Mouse (Mus musculus) G1E (cell line): ENCODE measurements around the gene 1700012A03Rik.

ENCODE experiments used
- CTCF ChIP-seq: IDR thresholded peaks from 2 replicates; pipeline ENCODE4 v1.5.1; 2012; ENCODE audit warnings: low read depth, low read length, inconsistent platforms, mixed read lengths
- GATA1 ChIP-seq: IDR thresholded peaks from 2 replicates; pipeline ENCODE4 v1.6.1; 2012; ENCODE audit warnings: borderline replicate concordance, low read length, inconsistent platforms, mixed read lengths
- GATA2 ChIP-seq: IDR thresholded peaks from 2 replicates; pipeline ENCODE4 v1.6.1; 2012; ENCODE audit warnings: low read depth, low read length, inconsistent platforms, borderline replicate concordance

GRCm38 (mm10) chr6:32017406-32018104, 32.5 kb upstream of the 1700012A03Rik start:
- TF ChIP-seq CTCF (no peak), GATA2 (no peak), GATA1 (no peak)
